Mouse (Mus musculus) liver, postnatal 0 days (tissue): ENCODE data around the gene Arhgef3.

Experiments
- CTCF ChIP-seq: sonication (generic); IDR thresholded peaks from 2 replicates; pipeline ENCODE4 v1.5.1; 2016; ENCODE audit warnings: antibody characterized with exemption, low read depth
- EP300 ChIP-seq: IDR thresholded peaks from 2 replicates; pipeline ENCODE4 v1.6.1; 2016; ENCODE audit warnings: antibody characterized with exemption, low read depth, mild to moderate bottlenecking

DNA sequence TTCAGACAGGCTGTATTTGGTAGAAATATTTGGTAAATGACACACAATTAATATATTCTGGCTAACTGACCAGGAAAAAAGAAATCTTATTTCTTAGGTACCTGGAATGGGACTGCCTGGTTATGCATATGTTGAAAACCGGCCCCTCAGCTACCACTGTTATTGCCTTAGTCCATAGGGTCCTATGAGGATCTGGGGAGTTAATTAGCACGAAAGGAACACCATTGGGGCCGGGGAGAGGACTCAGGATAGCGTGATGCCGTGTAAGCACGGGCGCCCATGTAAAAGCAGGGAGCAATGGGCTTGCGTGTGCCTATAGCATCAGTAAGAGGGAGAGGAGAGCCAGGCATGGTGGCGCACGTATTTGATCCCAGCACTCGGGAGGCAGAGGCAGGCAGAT, 85.2 kb downstream of the Arhgef3 start:
- TF ChIP-seq CTCF = no peak
- TF ChIP-seq EP300 = no peak
